Mouse (Mus musculus): ENCODE measurements around the gene Runx1.

DNA sequence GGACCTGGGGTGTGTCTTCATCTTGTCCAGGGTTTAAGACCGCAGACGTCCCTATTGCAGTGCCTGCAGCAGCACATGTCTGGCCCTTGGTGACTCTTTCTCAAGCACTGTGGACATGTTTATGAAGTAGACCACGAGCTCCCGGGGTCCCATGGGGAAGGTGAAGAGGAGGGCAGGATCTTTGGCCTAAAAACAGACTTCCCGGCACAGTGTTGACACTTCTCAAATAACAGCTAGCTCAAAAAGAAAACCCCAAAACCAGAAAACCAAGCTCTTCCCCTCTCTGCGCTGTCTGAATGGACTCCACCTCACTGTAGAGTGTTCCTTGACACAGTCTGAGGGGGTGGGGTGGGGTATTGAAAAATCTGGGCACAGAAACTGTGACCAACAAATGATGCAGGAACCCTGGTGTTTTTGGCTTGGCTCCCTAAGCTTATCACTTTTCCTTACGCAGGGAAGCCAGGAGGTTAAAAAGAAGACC, 42.3 kb downstream of the Runx1 start:
- TF ChIP-seq CTCF (IDR thresholded peaks at IDR 0.05; ENCODE audit: control insufficient read depth, insufficient read depth, low read length) (no peak), POLR2A (IDR thresholded peaks at IDR 0.05; ENCODE audit: borderline replicate concordance, control insufficient read depth, low read depth, low read length) (no peak)
